Mouse (Mus musculus) lung, postnatal 10 days (tissue): Measurements from ENCODE around the gene Chst11.

Source experiments
- DNase-seq: peaks from one replicate; pipeline ENCODE4 v3.0.0; 2021

Gene Chst11

GRCm38 (mm10) chr10:82984950-82985699 is at the start of gene Chst11:
Gene Chst11 (plus strand): TSS chr10:82985498.
- peak; percentile 78 for DNase-seq

- DNase-seq: no peak
Measured at GRCm38 (mm10) chr10:82935774-82936173, 49.5 kb upstream of the Chst11 start.

GRCm38 (mm10) chr10:82953415-82953814 is 31.9 kb upstream of the Chst11 start:
- no peak for DNase-seq

- no peak for DNase-seq
Measured at GRCm38 (mm10) chr10:82955117-82955516, 30.2 kb upstream of the Chst11 start.

- peak; percentile 40 for DNase-seq
Measured at GRCm38 (mm10) chr10:82958218-82958761, 27.0 kb upstream of the Chst11 start.

- no peak for DNase-seq
Measured at GRCm38 (mm10) chr10:82959316-82959715, 26.0 kb upstream of the Chst11 start.

GRCm38 (mm10) chr10:82961302-82961701 is 24.0 kb upstream of the Chst11 start:
- DNase-seq: peak; percentile 28

GRCm38 (mm10) chr10:82962018-82962417 is 23.3 kb upstream of the Chst11 start:
- no peak for DNase-seq

- no peak for DNase-seq
Measured at GRCm38 (mm10) chr10:82962472-82963020, 22.8 kb upstream of the Chst11 start.

GRCm38 (mm10) chr10:82964491-82964890 is 20.8 kb upstream of the Chst11 start:
- no peak for DNase-seq

- DNase-seq: no peak
Measured at GRCm38 (mm10) chr10:82966672-82967071, 18.6 kb upstream of the Chst11 start.

GRCm38 (mm10) chr10:82969612-82970011 is 15.7 kb upstream of the Chst11 start:
- no peak for DNase-seq

GRCm38 (mm10) chr10:82971549-82971948 is 13.7 kb upstream of the Chst11 start:
- no peak for DNase-seq

- no peak for DNase-seq
Measured at GRCm38 (mm10) chr10:82974201-82974600, 11.1 kb upstream of the Chst11 start.

GRCm38 (mm10) chr10:82974627-82975177 is 10.6 kb upstream of the Chst11 start:
- DNase-seq: no peak

- DNase-seq: no peak
Measured at GRCm38 (mm10) chr10:82975806-82976205, 9.5 kb upstream of the Chst11 start.

GRCm38 (mm10) chr10:82982286-82982685 is 3.0 kb upstream of the Chst11 start:
- no peak for DNase-seq

- DNase-seq: no peak
Measured at GRCm38 (mm10) chr10:82985700-82986131, 418 bp downstream of the Chst11 start.

- DNase-seq: no peak
Measured at GRCm38 (mm10) chr10:82986251-82986992, 1.1 kb downstream of the Chst11 start.

GRCm38 (mm10) chr10:82986993-82987349 is 1.7 kb downstream of the Chst11 start:
- DNase-seq: no peak

GRCm38 (mm10) chr10:82987394-82987793 is 2.1 kb downstream of the Chst11 start:
- DNase-seq: no peak

- no peak for DNase-seq
Measured at GRCm38 (mm10) chr10:82989418-82990025, 4.2 kb downstream of the Chst11 start.

GRCm38 (mm10) chr10:82990918-82991317 is 5.6 kb downstream of the Chst11 start:
- DNase-seq: peak; percentile 45
